Mouse (Mus musculus) stomach, embryonic 14.5 days (tissue): ENCODE results near the gene Apom. TPM values are rescaled to one million over a fixed set of nuclear protein-coding genes. Genes with fewer than 3 reads are reported as not detected.

Experiments
- ATAC-seq: fragments of 200-750 bp; cut with Nextera tagmentation; 2 replicates; pipeline ENCODE4 v1.8.0; 2017; ENCODE audit warnings: low read depth, moderate TSS enrichment; ENCODE audit not compliant: insufficient number of reproducible peaks, insufficient read depth, low FRiP score
- H3K27ac ChIP-seq: fragments of 300-500 bp; sonication (generic); 2 replicates; pipeline ENCODE4 v1.5.1; 2014; ENCODE audit warnings: mild to moderate bottlenecking, low read length, moderate library complexity, mixed read lengths
- H3K27me3 ChIP-seq: fragments of 300-500 bp; sonication (generic); 2 replicates; pipeline ENCODE4 v1.6.1; 2014; ENCODE audit warnings: low read length, control low read depth, mixed read lengths; ENCODE audit not compliant: control insufficient read depth, insufficient read depth
- H3K36me3 ChIP-seq: fragments of 300-500 bp; sonication (generic); 2 replicates; pipeline ENCODE4 v1.6.1; 2014; ENCODE audit warnings: mild to moderate bottlenecking, control low read depth, low read length, moderate library complexity, mixed read lengths; ENCODE audit not compliant: control insufficient read depth, insufficient read depth
- H3K4me1 ChIP-seq: fragments of 300-500 bp; sonication (generic); 2 replicates; pipeline ENCODE4 v1.6.1; 2014; ENCODE audit warnings: low read length, control low read depth, mixed read lengths; ENCODE audit not compliant: control insufficient read depth, insufficient read depth
- H3K4me2 ChIP-seq: fragments of 300-500 bp; sonication (generic); replicated peaks from 2 replicates; pipeline ENCODE4 v1.6.1; 2014; ENCODE audit warnings: low read depth, low read length, control low read depth
- H3K4me3 ChIP-seq: fragments of 300-500 bp; sonication (generic); 2 replicates; pipeline ENCODE4 v1.5.1; 2014; ENCODE audit warnings: low read depth, low read length, control low read depth
- H3K9ac ChIP-seq: fragments of 300-500 bp; sonication (generic); replicated peaks from 2 replicates; pipeline ENCODE4 v1.6.1; 2014; ENCODE audit warnings: low read depth, mild to moderate bottlenecking, control low read depth, low read length, moderate library complexity, mixed read lengths
- H3K9me3 ChIP-seq: fragments of 300-500 bp; sonication (generic); 2 replicates; pipeline ENCODE4 v1.6.1; 2016; ENCODE audit warnings: low read depth, low read length, control low read depth; ENCODE audit not compliant: control insufficient read depth
- WGBS: fragments of 180-500 bp; shearing (Covaris S2); extraction: QIAGEN DNeasy Blood & Tissue Kit; methylation state at CpG from one replicate; pipeline ENCODE4 v1.1.7; 2014; 5-methylcytosine and 5-hydroxymethylcytosine counted together
- polyA plus RNA-seq: library from polyadenylated mRNA; unstranded; fragments of >200 nt; fragmentation: Nextera tagmentation; extraction: Ambion mirVana; gene quantifications from 2 replicates; pipeline ENCODE4 v1.2.1, GENCODE M21; 2014

Gene Apom
- polyA plus RNA-seq, 1 experiment from 2014 or later, result 0.75 TPM

- Histone ChIP-seq H3K27ac (no peak overlapping the region), H3K9ac (peak overlapping the region; percentile 71), H3K4me3 (peak overlapping the region; percentile 69), H3K36me3 (peaks cover 39% of the 10 kb centered on the region), H3K27me3 (no peaks in the 10 kb centered on the region), H3K4me2 (peak overlapping the region; percentile 76), H3K4me1 (peaks cover 12% of the 10 kb centered on the region), H3K9me3 (no peaks in the 10 kb centered on the region)
- ATAC-seq, result no peak; the same call in 1 of the 2 replicates
- WGBS, result under 1% methylated on average over 33 of the region's 33 CpGs
Observed at GRCm38 (mm10) chr17:35120745-35121142, 11.1 kb downstream of the Apom start.

GRCm38 (mm10) chr17:35115046-35116019, 16.5 kb downstream of the Apom start, which contains the start of gene Ly6g5b:
TSS of gene Ly6g5b (minus strand) at chr17:35115428.
- Histone ChIP-seq H3K4me3 (no peak within 1 kb of the TSS), H3K9ac (no peak within 1 kb of the TSS), H3K9me3 (no peaks in the 10 kb centered on the region), H3K27me3 (no peaks in the 10 kb centered on the region), H3K4me1 (peaks cover 7% of the 10 kb centered on the region; the same call in 1 of the 2 replicates), H3K36me3 (peaks cover 42% of the 10 kb centered on the region), H3K4me2 (no peak within 1 kb of the TSS), H3K27ac (no peak within 1 kb of the TSS)
- 82% methylated on average over 8 of the region's 8 CpGs for WGBS
- ATAC-seq, result no peak

GRCm38 (mm10) chr17:35111774-35112173, 20.1 kb downstream of the Apom start:
- H3K36me3 ChIP-seq, result peaks cover 19% of the 10 kb centered on the region
- 73% methylated on average over 9 of the region's 9 CpGs for WGBS

GRCm38 (mm10) chr17:35108097-35108496, 23.8 kb downstream of the Apom start, which contains the start of gene Ly6g5c:
TSS of gene Ly6g5c (plus strand) at chr17:35108279.
- 87% methylated on average over 6 of the region's 6 CpGs for WGBS
- Histone ChIP-seq H3K4me1 (0 out of 2 replicates have a peak, but pooled peaks cover 3% of the 10 kb centered on the region), H3K27me3 (no peaks in the 10 kb centered on the region), H3K9me3 (no peaks in the 10 kb centered on the region), H3K27ac (no peak within 1 kb of the TSS), H3K4me2 (no peak within 1 kb of the TSS), H3K36me3 (peaks cover 1% of the 10 kb centered on the region; the same call in 1 of the 2 replicates), H3K9ac (no peak within 1 kb of the TSS), H3K4me3 (no peak within 1 kb of the TSS)
- no peak for ATAC-seq

More at GRCm38 (mm10) chr17:35111774-35112173, 20.1 kb downstream of the Apom start:
- H3K27me3 ChIP-seq, result no peaks in the 10 kb centered on the region
- ATAC-seq, result no peak
- no peak overlapping the region for H3K4me2 ChIP-seq
- H3K4me1 ChIP-seq, result no peaks in the 10 kb centered on the region
- no peaks in the 10 kb centered on the region for H3K9me3 ChIP-seq
- no peak overlapping the region for H3K27ac ChIP-seq
- no peak overlapping the region for H3K4me3 ChIP-seq
- no peak overlapping the region for H3K9ac ChIP-seq

DNA sequence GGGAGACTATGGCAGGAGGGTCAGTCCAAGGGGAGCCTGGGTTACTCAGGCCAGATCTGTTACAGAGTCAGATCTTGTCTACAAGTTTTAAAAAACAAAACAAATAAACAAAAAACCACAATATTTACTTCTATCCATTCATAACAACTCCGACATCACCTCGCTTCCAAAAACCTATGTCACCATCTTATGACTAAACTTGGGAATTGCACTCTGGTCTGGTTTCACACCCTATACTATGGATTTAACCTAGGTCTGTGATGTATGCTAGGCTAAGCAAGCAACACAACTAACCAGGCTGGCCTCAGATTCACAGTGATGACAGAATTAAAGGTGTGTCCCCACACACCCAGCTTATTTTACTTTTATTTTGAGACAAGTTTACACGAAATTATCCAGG, 25.3 kb downstream of the Apom start:
- no peaks in the 10 kb centered on the region for H3K27me3 ChIP-seq
- H3K9me3 ChIP-seq, result no peaks in the 10 kb centered on the region
- 0 out of 2 replicates have a peak, but pooled peaks cover 3% of the 10 kb centered on the region for H3K4me1 ChIP-seq
- ATAC-seq, result no peak
- H3K9ac ChIP-seq, result no peak overlapping the region
- no peak overlapping the region for H3K4me3 ChIP-seq
- H3K27ac ChIP-seq, result no peak overlapping the region
- no peak overlapping the region for H3K4me2 ChIP-seq
- peaks cover 17% of the 10 kb centered on the region for H3K36me3 ChIP-seq
- 69% methylated on average over 3 of the region's 3 CpGs for WGBS

- Histone ChIP-seq H3K27ac (no peak overlapping the region), H3K4me2 (no peak overlapping the region), H3K4me1 (0 out of 2 replicates have a peak, but pooled peaks cover 3% of the 10 kb centered on the region), H3K4me3 (no peak overlapping the region), H3K9me3 (no peaks in the 10 kb centered on the region), H3K36me3 (peaks cover 23% of the 10 kb centered on the region), H3K27me3 (no peaks in the 10 kb centered on the region), H3K9ac (no peak overlapping the region)
- 27% methylated on average over 13 of the region's 13 CpGs for WGBS
- no peak for ATAC-seq
Observed at GRCm38 (mm10) chr17:35105740-35106389, 26.0 kb downstream of the Apom start.

DNA sequence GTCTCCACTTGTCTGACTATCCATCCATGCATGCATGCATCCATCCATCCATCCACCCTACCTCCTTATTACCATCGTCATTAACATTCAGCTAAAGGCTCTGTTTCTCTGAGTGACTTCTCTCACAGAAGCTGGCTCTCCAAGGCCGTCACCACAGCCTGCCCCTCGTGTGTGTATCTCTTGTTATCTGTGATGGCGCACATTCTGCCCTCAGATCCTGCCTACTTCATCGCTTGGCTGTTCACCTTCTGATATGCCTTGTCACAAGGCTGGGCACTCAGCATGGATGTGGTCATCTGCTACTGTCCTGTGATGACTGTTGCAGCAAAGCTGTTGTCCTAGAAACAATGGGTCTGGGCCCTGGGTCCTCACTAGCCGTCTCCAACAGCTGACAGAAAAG, 27.1 kb downstream of the Apom start:
- Histone ChIP-seq H3K4me3 (no peak overlapping the region), H3K9ac (no peak overlapping the region), H3K4me1 (0 out of 2 replicates have a peak, but pooled peaks cover 3% of the 10 kb centered on the region), H3K36me3 (peaks cover 33% of the 10 kb centered on the region), H3K9me3 (no peaks in the 10 kb centered on the region), H3K4me2 (no peak overlapping the region), H3K27ac (no peak overlapping the region), H3K27me3 (no peaks in the 10 kb centered on the region)
- 79% methylated on average over 6 of the region's 6 CpGs for WGBS
- ATAC-seq, result no peak

DNA sequence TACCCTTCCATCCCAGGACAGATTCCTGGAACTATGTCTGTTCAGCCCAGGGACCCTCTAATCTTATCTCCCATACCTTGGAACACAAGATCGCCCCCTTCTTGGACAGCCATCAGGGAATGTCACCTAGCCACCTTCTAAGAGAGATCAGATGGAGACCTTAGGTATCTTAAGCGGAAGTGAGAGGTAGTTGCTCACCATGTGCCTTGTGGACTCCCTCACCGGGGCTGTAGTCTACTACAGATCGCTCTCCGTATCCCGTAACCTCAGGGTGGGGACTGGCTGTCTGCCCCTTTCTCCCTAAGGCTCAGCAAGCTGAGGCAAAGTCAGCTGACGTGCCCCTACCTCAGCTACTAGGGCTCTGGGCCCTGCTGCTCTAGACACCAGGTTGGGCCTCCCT, 27.8 kb downstream of the Apom start:
- Histone ChIP-seq H3K27me3 (no peaks in the 10 kb centered on the region), H3K4me2 (no peak overlapping the region), H3K9ac (no peak overlapping the region), H3K4me1 (0 out of 2 replicates have a peak, but pooled peaks cover 3% of the 10 kb centered on the region), H3K9me3 (no peaks in the 10 kb centered on the region), H3K36me3 (peaks cover 36% of the 10 kb centered on the region), H3K4me3 (no peak overlapping the region), H3K27ac (no peak overlapping the region)
- no peak for ATAC-seq
- WGBS, result 90% methylated on average over 7 of the region's 7 CpGs
